Mouse (Mus musculus) forebrain, embryonic 13.5 days (tissue): ENCODE measurements around the gene Polr2h. TPM values are rescaled to one million over a fixed set of nuclear protein-coding genes. Genes with fewer than 3 reads are reported as not detected.

ENCODE experiments used
- ATAC-seq: fragments of 200-750 bp; cut with Nextera tagmentation; 2 replicates; pipeline ENCODE4 v1.8.0; 2017
- H3K27ac ChIP-seq: fragments of 300-500 bp; sonication (generic); 2 replicates; pipeline ENCODE4 v1.5.1; 2015; ENCODE audit warnings: inconsistent platforms, mild to moderate bottlenecking, moderate library complexity
- H3K27me3 ChIP-seq: fragments of 300-500 bp; sonication (generic); 2 replicates; pipeline ENCODE4 v1.6.1; 2015; ENCODE audit warnings: mild to moderate bottlenecking, inconsistent platforms
- H3K36me3 ChIP-seq: fragments of 300-500 bp; sonication (generic); 2 replicates; pipeline ENCODE4 v1.6.1; 2015; ENCODE audit warnings: mild to moderate bottlenecking, inconsistent platforms; ENCODE audit not compliant: poor library complexity, severe bottlenecking
- H3K4me1 ChIP-seq: fragments of 300-500 bp; sonication (generic); 2 replicates; pipeline ENCODE4 v1.6.1; 2015; ENCODE audit warnings: inconsistent platforms
- H3K4me2 ChIP-seq: fragments of 300-500 bp; sonication (generic); 2 replicates; pipeline ENCODE4 v1.6.1; 2015; ENCODE audit warnings: inconsistent platforms, mild to moderate bottlenecking, moderate library complexity
- H3K4me3 ChIP-seq: fragments of 300-500 bp; sonication (generic); 2 replicates; pipeline ENCODE4 v1.5.1; 2015; ENCODE audit warnings: mild to moderate bottlenecking, inconsistent platforms
- H3K9ac ChIP-seq: fragments of 300-500 bp; sonication (generic); 2 replicates; pipeline ENCODE4 v1.6.1; 2015; ENCODE audit warnings: mild to moderate bottlenecking, inconsistent platforms
- H3K9me3 ChIP-seq: fragments of 300-500 bp; sonication (generic); replicated peaks from 2 replicates; pipeline ENCODE4 v1.6.1; 2016; ENCODE audit warnings: inconsistent platforms
- WGBS: fragments of 180-500 bp; shearing (Covaris S2); methylation state at CpG from one replicate; pipeline ENCODE4 v1.1.7; 2015; 5-methylcytosine and 5-hydroxymethylcytosine counted together
- polyA plus RNA-seq: library from polyadenylated mRNA; unstranded; fragments of >200 nt; fragmentation: Nextera tagmentation; extraction: Ambion mirVana; gene quantifications from 2 replicates; pipeline ENCODE4 v1.2.1, GENCODE M21; 2015

Polr2h gene
- polyA plus RNA-seq, 1 experiment from 2014 or later, result 104 TPM

DNA sequence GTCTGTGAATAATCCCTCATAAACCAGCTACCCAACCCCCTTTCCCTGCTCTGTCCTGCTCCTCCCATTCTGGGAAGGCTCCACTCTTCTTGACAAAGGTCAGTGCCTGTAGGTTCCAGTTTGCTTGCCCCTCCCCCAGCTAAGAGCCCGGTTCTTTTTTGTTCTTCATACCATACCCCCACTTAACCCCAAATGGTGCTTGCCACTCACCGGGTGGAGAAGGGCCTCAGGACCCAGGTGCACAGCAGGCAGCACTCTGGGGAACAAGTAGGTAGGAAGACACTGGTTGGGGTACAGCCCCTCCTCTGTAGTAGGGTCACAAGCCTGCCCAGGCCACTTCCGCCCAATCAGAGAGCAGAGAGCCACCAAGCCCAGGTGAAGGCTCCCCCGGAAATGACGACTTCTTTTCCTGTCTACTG is 12.8 kb downstream of the Polr2h start:
- whole genome bisulfite sequencing, result 41% methylated on average over 5 of the region's 5 CpGs
- ATAC-seq, result no peak
- H3K9ac ChIP-seq, result no peak overlapping the region

DNA sequence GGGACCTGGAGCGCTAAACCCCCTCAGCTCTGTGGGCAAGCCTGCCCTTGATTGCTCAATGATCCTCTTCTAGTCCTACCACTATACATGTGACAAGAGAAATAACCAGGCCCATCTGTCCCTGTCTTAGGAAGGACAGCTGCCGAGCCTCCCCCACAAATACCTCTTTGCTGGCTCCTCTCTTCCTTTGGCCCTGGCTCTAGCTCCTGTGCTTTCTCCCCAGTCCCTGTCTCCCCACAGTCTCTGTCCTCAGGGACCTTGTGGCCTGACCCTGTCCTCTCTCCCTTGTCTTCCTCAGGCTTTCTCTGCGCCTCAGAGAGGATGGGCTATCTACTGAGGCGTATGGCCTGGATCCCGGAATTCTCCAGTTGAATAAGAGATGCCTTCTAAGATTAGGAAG is 14.2 kb downstream of the Polr2h start:
- ATAC-seq, result no peak
- Histone ChIP-seq H3K27ac (no peak overlapping the region), H3K4me3 (no peak overlapping the region), H3K9ac (no peak overlapping the region), H3K4me1 (peaks cover 14% of the 10 kb centered on the region), H3K4me2 (no peak overlapping the region), H3K9me3 (no peaks in the 10 kb centered on the region), H3K27me3 (peaks cover 33% of the 10 kb centered on the region), H3K36me3 (no peaks in the 10 kb centered on the region)
- 68% methylated on average over 5 of the region's 5 CpGs for WGBS

More for the DNA sequence above, 12.8 kb downstream of the Polr2h start:
- H3K27me3 ChIP-seq, result peaks cover 24% of the 10 kb centered on the region
- no peaks in the 10 kb centered on the region for H3K36me3 ChIP-seq
- H3K27ac ChIP-seq, result no peak overlapping the region
- H3K4me2 ChIP-seq, result no peak overlapping the region
- H3K4me3 ChIP-seq, result no peak overlapping the region
- peaks cover 14% of the 10 kb centered on the region for H3K4me1 ChIP-seq
- H3K9me3 ChIP-seq, result no peaks in the 10 kb centered on the region

DNA sequence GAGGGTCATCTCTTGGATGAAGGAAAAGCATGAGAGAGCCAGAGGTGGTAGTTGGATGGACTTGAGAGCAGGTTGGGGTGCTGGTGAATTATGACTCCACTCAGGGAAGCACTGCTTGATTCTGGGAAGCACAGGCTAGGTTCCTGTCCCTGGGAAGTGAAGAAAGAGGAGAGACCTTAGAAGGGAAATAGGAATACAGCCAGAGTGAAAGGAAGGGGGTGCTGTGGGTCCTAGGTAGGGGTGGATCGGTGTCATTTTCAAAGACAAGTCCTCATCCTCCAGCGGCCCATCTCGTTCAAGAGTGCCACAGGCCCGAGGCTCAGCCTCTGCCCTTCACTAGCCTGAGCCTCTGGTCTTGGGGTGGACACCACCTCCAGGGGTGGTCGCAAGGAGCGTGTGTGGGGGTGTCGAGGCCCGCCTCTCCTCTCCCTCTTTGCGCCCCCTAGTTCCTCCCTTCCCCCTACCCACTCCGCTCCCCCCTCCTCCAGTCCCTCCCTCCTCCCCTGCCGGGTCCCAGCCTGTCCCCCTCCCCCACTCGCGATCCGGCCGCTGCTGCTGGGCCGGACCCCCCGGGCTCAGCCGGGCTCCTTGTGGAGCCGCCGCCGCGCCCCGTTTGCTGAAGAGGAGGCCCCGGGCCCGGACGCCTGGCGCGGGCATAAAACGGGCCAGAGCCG is 14.9 kb downstream of the Polr2h start:
- Histone ChIP-seq H3K9ac (peak overlapping the region; percentile 81), H3K9me3 (no peaks in the 10 kb centered on the region), H3K4me1 (peaks cover 14% of the 10 kb centered on the region), H3K4me2 (peak overlapping the region; percentile 94), H3K4me3 (peak overlapping the region; percentile 61), H3K27ac (peak overlapping the region; percentile 14; the same call in 1 of the 2 replicates), H3K36me3 (no peaks in the 10 kb centered on the region), H3K27me3 (peaks cover 33% of the 10 kb centered on the region)
- ATAC-seq, result peak; percentile 36
- WGBS, result under 1% methylated on average over 28 of the region's 30 CpGs

DNA sequence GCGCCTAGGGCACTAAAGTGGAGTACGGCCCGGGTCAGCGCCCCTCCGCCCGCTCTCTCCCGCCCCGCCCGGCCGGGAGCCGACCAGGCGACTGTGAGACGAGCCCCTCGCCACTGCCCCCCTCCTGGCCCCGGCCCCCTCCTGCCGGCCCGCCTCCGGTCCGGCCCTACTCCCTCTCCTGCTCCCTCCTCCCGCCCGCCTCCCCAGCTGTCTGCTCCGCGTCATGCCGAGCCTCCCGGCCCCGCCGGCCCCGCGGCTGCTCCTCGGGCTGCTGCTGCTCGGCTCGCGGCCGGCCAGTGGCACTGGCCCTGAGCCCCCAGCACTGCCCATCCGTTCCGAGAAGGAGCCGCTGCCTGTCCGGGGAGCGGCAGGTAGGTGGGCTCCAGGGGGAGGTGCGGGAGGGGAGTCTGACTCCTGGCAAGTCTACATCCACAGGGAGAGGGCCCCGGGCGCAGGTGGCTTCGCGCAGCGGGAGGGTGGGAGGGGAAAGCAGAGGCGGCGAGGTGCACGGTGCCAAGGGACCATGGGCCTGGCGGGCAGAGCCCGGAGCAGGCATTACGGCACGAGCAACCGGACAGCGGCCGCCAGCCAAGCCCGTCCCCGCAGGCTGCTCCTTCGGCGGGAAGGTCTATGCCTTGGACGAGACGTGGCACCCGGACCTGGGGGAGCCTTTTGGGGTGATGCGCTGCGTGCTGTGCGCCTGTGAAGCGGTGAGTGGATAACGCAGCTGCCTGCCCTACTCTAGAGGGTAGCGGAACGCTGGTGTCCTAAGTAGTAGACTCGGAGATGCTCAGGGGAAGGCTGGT is 15.7 kb downstream of the Polr2h start, which contains the start of gene Chrd:
TSS of gene Chrd (plus strand) at position 203 of the 806 bp plus-strand sequence.
- WGBS, result under 1% methylated on average over 50 of the region's 70 CpGs
- Histone ChIP-seq H3K9me3 (no peaks in the 10 kb centered on the region), H3K9ac (peak within 1 kb of the TSS; percentile 81), H3K27ac (peak within 1 kb of the TSS; percentile 14; the same call in 1 of the 2 replicates), H3K36me3 (no peaks in the 10 kb centered on the region), H3K4me3 (peak within 1 kb of the TSS; percentile 61), H3K27me3 (peaks cover 33% of the 10 kb centered on the region), H3K4me2 (peak within 1 kb of the TSS; percentile 94), H3K4me1 (peaks cover 14% of the 10 kb centered on the region)
- peak; percentile 79 for ATAC-seq

DNA sequence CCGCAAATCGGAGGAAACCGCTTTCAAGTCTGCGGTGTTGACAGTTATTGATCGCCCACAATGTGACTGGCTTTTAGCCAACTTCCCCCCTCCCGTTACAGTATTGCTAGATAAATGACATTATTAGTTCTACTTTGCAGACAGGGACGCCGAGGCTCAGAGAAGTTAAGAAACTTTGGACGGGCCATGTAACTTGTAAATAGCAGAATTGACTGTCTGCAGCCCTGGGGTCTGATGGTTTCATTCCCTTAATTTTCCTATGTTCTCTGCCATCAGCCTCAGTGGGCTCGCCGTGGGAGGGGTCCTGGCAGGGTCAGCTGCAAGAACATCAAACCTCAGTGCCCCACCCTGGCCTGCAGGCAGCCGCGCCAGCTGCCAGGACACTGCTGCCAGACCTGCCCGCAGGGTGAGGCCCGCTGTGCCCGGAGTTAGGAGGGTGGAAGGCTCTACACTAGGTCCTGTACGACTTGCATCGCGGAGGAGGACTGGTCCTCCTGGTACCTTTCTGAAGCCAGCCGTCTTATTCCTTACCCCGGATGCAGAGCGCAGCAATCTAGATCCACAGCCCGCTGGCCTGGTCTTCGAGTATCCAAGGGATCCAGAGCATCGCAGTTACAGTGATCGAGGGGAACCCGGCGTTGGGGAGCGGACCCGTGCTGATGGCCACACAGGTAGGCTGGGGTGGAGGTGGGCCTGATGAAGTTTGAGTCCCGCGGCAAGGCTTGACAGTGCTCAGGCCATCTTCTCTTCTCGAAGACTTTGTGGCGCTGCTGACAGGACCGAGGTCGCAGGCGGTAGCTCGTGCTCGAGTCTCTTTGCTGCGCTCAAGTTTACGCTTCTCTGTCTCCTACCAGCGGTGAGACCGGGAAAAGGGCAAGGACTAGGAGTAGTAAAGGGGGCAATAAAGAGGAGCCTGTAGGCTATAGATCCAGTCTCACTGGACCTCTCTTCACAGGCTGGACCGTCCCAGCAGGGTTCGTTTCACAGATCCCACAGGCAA is 16.6 kb downstream of the Polr2h start, which contains the start of gene Thpo:
TSS of gene Thpo (minus strand) at position 781 of the 1,000 bp plus-strand sequence.
- Histone ChIP-seq H3K27me3 (peaks cover 33% of the 10 kb centered on the region), H3K4me2 (peak within 1 kb of the TSS; percentile 94), H3K9me3 (no peaks in the 10 kb centered on the region), H3K4me1 (peaks cover 14% of the 10 kb centered on the region), H3K4me3 (peak within 1 kb of the TSS; percentile 61), H3K36me3 (0 out of 2 replicates have a peak, but pooled peaks cover 2% of the 10 kb centered on the region), H3K27ac (no peak within 1 kb of the TSS), H3K9ac (peak within 1 kb of the TSS; percentile 81)
- 4% methylated on average over 45 of the region's 45 CpGs for WGBS
- no peak; the same call in 1 of the 2 replicates for ATAC-seq

DNA sequence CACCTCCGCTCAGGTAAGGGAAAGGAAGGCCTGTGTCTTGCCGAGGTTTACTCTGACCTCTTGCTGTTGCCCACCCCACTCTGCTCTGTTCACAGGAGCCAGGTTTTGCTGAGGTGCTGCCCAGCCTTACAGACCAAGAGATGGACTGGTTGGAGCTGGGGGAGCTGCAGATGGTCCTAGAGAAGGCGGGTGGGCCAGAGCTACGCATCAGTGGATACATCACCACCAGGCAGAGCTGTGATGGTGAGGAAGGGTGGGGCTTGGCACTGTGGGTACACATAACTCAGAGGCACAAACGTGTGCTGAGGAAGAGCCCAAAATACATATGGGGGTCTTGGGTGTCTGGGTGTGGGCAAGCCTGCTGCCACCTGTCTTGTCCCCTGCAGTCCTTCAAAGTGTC is 18.2 kb downstream of the Polr2h start:
- Histone ChIP-seq H3K4me2 (no peak overlapping the region), H3K36me3 (0 out of 2 replicates have a peak, but pooled peaks cover 2% of the 10 kb centered on the region), H3K9ac (no peak overlapping the region), H3K27me3 (peaks cover 30% of the 10 kb centered on the region), H3K9me3 (no peaks in the 10 kb centered on the region), H3K4me1 (peaks cover 14% of the 10 kb centered on the region), H3K4me3 (no peak overlapping the region), H3K27ac (no peak overlapping the region)
- WGBS, result 84% methylated on average over 5 of the region's 5 CpGs
- ATAC-seq, result no peak

DNA sequence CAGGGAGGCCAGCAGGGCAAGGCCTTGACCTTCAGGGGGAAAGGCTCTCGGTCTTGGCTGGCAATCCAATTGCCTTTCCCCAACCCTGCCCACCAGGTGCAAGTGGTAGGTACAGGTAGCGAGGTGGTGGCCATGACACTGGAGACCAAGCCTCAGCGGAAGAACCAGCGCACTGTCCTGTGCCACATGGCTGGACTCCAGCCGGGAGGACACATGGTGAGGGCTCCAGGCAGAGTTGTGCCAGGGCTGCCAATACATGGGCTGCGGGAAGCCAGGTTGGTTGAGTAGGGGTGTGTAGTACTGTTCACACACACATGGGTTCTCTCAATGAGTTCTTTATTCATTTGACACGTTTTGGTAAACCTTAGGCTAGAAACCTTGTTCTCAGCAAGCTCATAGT is 18.7 kb downstream of the Polr2h start:
- WGBS, result 90% methylated on average over 7 of the region's 7 CpGs
- H3K4me1 ChIP-seq, result peaks cover 14% of the 10 kb centered on the region
- ATAC-seq, result no peak
- H3K9ac ChIP-seq, result no peak overlapping the region
- H3K36me3 ChIP-seq, result 0 out of 2 replicates have a peak, but pooled peaks cover 2% of the 10 kb centered on the region
- H3K4me3 ChIP-seq, result no peak overlapping the region
- H3K4me2 ChIP-seq, result no peak overlapping the region
- H3K27ac ChIP-seq, result no peak overlapping the region
- H3K9me3 ChIP-seq, result no peaks in the 10 kb centered on the region
- peaks cover 28% of the 10 kb centered on the region for H3K27me3 ChIP-seq

DNA sequence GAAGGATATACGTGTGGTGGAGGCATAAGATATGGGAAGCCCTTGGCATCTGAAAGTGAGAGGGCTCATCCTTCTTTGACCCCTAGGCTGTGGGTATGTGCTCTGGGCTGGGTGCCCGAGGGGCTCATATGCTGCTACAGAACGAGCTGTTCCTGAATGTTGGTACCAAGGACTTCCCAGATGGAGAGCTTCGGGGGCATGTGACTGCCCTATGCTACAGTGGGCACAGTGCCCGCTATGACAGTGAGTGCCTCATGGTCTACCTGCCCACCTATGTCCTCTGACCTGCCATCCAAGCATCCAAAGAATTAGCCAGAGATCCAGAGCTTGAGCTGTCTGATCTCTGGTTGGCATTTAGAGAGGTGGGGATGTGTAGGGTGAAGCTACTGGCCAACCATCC is 19.4 kb downstream of the Polr2h start:
- H3K4me2 ChIP-seq, result no peak overlapping the region
- 0 out of 2 replicates have a peak, but pooled peaks cover 2% of the 10 kb centered on the region for H3K36me3 ChIP-seq
- no peak overlapping the region for H3K9ac ChIP-seq
- 89% methylated on average over 5 of the region's 5 CpGs for WGBS
- no peaks in the 10 kb centered on the region for H3K9me3 ChIP-seq
- H3K4me1 ChIP-seq, result peaks cover 14% of the 10 kb centered on the region
- no peak for ATAC-seq
- H3K27me3 ChIP-seq, result peaks cover 28% of the 10 kb centered on the region
- no peak overlapping the region for H3K4me3 ChIP-seq
- H3K27ac ChIP-seq, result no peak overlapping the region

DNA sequence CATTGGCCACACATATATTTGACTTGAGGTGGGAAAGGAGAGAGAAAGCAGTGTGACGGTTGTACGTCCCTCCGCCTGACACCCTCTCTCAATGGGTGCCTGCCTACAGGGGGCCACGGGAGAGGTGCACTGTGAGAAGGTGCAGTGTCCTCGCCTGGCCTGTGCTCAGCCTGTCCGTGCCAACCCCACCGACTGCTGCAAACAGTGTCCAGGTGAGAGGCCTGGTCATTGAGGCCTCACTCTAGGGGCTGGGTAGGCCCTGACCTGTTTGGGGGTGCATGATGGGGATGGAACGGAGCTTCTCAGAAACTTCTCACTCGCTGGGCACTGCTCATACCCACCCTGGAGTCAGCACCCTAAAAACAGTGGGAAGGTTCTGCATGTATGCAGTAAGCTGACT is 22.4 kb downstream of the Polr2h start:
- Histone ChIP-seq H3K36me3 (0 out of 2 replicates have a peak, but pooled peaks cover 2% of the 10 kb centered on the region), H3K9me3 (no peaks in the 10 kb centered on the region), H3K9ac (no peak overlapping the region), H3K27ac (no peak overlapping the region), H3K4me2 (no peak overlapping the region), H3K4me1 (no peaks in the 10 kb centered on the region), H3K4me3 (no peak overlapping the region), H3K27me3 (peaks cover 14% of the 10 kb centered on the region)
- 89% methylated on average over 9 of the region's 9 CpGs for WGBS
- no peak for ATAC-seq

DNA sequence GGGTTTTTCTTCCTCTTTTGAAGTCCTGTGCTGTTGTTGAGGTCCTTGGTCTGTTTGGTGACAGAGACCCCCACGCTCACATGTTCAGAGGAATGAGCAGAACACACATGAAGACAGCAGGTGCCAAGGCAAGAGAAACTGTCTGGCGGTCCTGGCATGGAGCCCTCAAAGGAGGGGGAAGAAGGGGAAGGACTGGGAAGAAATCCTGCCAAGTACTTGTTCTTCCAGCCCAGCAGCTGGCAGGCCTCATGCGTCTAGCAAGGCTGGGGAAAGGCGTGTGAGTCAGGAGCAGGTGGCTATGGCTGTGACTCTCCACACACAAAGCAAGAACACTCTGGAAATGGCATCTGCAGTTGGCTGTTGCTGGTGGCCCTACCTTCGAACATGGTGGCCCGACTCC is 29.2 kb downstream of the Polr2h start:
- Histone ChIP-seq H3K4me2 (no peak overlapping the region), H3K4me3 (no peak overlapping the region), H3K27me3 (no peaks in the 10 kb centered on the region), H3K36me3 (no peaks in the 10 kb centered on the region), H3K27ac (0 out of 2 replicates have a peak overlapping the region, but pooled peaks have one; percentile 1), H3K9ac (no peak overlapping the region), H3K4me1 (peaks cover 8% of the 10 kb centered on the region; the same call in 1 of the 2 replicates), H3K9me3 (no peaks in the 10 kb centered on the region)
- peak; percentile 88 for ATAC-seq
- WGBS, result 63% methylated on average over 6 of the region's 6 CpGs

DNA sequence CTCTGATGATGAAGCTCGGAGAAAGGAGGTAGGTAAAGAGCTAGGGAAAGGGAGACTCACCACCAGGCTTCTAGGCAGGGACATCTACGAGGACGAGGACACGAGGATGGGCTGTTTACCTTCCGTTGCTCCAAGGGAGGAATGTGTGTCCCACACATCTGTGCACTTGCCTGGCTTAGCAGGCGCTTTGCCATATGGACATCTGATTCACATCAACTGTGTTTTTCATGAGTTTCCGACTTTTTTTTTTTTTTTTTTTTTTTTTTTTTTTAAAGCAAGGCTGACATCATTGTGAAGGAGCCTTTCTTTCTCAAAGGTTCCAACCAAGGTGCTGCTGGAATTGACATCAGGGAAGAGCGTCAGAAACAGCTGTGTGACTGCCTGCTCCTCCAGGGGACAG is 33.1 kb downstream of the Polr2h start:
- 67% methylated on average over 8 of the region's 8 CpGs for WGBS
- Histone ChIP-seq H3K9me3 (no peaks in the 10 kb centered on the region), H3K27ac (no peak overlapping the region), H3K27me3 (no peaks in the 10 kb centered on the region), H3K36me3 (no peaks in the 10 kb centered on the region), H3K4me2 (no peak overlapping the region), H3K9ac (no peak overlapping the region), H3K4me1 (peaks cover 8% of the 10 kb centered on the region; the same call in 1 of the 2 replicates), H3K4me3 (no peak overlapping the region)
- ATAC-seq, result no peak
